Mouse (Mus musculus) thymus, adult 18-20 months (tissue): ENCODE data around the gene Spred1.

Source experiments
- DNase-seq, 2 experiments: peaks; one replicate each; pipeline ENCODE4 v3.0.0; 2022; ENCODE audit warnings: mixed read lengths in 2 of 2

Gene Spred1

DNA sequence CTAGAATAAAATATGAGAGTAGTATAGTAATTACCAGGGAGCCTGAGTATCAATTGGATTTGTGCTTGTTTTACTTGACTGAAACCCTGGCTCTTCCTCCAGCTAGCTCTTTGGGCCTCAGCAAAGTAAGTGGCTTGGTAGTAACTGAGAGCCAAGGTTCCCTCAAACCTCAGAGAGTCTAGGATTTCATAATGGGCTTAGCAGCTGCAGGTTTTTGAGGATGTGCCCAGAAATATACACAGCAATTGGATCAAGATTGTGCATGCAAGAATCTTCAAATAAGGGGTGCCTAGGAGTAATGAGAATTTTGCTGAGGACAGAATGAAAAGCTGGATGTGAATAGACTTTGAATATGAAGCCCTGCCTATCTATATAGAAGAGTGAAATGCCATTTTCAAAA lies 69.7 kb downstream of the Spred1 start:
- no peak for DNase-seq

DNA sequence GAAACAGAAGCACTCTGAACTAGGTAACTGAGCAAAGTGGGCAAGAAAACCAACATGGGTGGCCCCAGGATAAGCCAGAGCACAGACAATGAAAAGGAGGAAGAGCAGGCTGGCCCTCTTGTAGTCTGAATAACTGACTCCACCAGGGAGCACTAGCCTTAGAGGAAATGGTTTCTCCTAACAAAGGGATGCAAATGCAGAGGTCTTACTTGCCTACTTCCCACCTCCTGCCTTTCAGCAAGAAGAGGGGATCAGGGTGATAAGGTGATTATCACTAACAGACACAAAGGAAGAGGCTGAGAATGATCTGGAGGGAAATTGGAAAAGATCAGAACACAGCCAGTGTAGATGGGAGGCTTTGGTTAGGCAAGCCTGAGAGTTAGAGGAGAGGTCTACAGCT lies 73.1 kb downstream of the Spred1 start:
- no peak for DNase-seq

DNA sequence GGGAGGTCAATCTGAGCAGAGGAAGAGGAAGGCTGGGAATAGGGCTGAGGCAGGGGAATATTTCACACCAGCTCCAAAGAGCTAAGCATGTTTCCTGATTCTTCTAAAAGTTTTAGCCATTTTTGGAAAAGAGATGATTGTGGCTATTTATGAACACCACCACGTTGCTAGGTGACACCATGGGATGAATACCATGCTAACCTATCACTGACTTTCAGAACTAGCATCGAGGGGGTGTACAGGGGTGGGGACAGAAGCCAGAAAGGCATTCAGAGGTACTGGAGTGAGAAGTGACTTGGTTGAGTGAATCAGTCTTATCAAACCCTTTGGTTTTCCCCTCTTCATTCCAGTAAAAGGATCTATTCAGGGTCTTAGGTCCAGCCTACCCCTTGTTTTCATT lies 74.0 kb downstream of the Spred1 start:
- no peak for DNase-seq

DNA sequence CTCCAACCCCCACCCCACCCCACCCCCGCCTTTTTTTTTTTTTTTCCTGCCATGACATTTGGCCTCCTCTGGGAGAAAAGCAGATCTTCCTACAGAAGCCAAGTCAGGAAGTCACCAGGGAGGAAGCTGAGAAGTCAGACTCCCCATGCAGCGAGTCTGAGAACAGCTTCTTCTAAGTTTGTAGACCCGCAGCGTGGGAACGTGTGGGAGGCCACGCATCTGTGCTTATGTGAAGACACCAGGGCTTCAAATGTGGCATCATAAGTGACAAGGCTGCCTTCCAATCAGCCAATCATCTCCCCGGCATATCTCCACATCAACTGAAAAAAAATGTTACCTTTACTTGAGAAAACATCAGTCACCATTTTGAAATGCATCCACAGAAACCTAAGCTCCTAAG lies 74.4 kb downstream of the Spred1 start:
- no peak for DNase-seq

DNA sequence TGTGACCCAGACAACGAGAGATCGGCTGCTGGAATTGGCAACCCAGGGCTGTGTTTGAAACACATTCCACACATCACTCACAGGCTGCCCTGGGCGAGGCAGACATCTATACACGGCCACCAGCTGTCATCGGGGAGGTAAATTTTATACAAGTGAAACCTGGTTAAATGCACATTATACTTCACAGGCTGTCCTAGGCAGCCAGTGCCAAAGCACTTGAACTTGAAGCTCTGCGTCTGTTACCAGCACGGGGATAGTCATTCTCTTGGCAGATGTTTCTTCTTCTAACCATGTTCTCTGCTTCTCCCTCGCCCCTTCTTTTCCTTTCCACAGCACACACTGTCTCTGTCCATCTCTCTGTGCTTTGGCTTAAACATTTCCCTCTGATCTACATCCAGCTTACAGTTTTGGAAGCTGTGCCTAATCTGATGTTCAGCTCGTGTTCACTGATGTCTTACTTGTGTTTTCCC lies 79.7 kb downstream of the Spred1 start:
- DNase-seq: no peak

DNA sequence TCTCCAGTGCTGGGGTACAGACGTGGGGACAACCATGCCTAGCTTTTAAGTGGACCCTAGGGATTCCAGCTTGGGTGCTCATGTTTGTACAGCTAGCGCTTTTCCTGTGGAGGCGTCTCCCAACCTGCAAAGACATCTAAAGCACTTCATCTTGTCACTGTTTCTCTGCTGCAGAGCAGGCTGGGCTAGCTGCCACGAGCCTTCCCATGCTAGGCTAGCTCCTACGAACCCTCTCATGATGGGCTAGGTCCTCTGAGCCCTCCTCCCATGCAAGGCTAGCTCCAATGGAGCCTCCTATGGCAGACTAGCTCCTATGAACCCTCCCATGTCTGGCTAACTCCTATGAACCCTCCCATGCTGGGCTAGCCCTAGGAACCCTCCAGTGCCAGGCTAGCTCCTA lies 82.2 kb downstream of the Spred1 start:
- DNase-seq: no peak

DNA sequence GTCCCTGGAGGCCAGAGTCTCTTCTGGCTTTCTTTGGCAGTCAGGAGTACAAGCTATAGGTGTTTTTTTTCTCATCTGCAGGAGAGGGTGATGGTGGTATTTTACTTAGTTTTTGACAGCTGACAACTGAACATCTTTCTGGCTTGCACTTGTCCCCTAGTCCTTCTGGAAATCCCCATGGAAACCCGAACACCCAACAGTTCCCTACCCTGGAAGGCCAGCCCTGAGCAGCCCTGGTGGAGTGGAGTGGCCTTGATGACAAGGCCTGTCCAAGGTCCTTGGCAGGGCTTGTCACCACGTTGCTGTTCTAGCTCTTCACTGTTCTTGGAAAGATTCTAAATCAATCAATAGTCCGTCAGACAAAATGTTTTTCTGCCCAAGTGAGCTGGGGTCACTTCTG lies 83.4 kb downstream of the Spred1 start:
- no peak for DNase-seq

- DNase-seq: no peak
These were observed 83.9 kb downstream of the Spred1 start for GRCm38 (mm10) chr2:117205066-117205465.

- DNase-seq: no peak
These were observed 89.4 kb downstream of the Spred1 start for GRCm38 (mm10) chr2:117210416-117211085.

DNA sequence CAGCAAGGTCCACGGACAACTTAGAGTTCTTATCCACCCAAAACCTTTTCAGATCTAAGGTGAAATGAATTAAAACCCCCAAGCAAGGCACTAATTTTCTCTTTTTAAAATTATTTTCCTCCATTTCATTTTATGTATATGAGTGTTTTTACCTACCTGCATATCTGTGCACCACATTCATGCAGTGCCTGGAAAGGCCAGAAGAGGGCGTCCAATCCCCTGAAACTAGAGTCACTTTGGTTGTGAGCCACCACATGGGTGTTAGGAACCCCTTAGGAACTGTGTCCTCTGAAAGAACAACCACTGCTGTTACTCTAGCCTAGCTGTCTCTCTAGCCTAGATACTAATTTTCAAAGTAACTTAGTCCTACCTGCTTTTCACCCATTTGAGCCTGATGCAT lies 95.0 kb downstream of the Spred1 start:
- DNase-seq: no peak

DNA sequence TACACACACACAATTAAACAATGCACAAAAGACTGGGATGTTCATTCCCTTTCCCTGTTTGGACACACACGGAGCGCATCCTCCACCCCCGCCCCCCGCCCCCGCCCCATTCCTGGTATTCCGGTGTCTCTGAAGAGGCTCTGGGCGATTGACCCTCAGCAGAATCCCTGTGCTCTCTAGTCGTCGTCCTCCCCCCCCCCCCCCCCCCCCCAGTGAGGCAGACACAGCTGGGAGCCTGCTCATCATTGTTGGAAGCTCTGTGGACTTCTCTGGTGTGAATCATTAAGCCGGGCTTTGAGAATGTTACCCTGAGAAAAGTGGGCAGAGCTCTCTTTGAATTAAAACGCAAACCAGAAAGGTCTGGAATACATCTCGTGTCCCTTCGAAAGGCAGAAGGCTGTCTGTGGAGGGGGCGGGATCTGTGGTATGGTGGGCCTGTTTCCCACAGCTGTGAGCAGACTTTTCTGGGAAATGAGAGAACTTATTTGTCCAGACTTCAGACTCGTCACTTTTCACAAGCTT lies 96.6 kb downstream of the Spred1 start:
- no peak for DNase-seq

- DNase-seq: no peak
These were observed 98.4 kb downstream of the Spred1 start for GRCm38 (mm10) chr2:117219536-117219935.

GRCm38 (mm10) chr2:117222651-117223050 lies 101.5 kb downstream of the Spred1 start:
- DNase-seq: no peak

- DNase-seq: no peak
These were observed 107.5 kb downstream of the Spred1 start for GRCm38 (mm10) chr2:117228601-117229125.

DNA sequence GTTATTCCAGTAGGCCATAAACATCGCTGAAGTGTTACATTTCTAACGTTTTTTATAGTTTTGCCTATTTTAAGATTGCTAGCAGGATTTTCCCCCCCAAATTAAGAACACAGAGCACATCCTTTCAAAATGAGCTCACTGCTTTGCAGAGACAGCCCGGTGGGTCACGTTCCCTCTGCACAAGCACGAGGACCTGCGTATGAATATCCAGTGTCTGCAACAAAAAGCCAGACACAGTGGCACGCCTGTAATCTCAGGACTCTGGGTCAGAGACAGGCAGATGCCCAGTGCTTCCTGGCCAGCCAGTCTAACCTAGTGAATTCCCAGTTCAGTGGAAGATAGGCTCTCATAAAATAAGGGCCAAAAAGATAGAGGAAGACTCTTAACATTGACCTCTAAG lies 109.1 kb downstream of the Spred1 start:
- DNase-seq: no peak

- DNase-seq: peak; percentile 13 to 43
These were observed 110.1 kb downstream of the Spred1 start for GRCm38 (mm10) chr2:117231257-117231656.
